Mouse (Mus musculus) kidney, adult 2 months (tissue): Measurements from ENCODE around the gene P4ha1.

Experiments
- CTCF ChIP-seq: fragments of 200-500 bp; conservative IDR thresholded peaks from 2 replicates; pipeline ENCODE4 v1.5.1; 2011; ENCODE audit warnings: low read depth, mild to moderate bottlenecking, control low read depth, low read length, moderate library complexity, mixed read lengths; ENCODE audit not compliant: insufficient read depth, insufficient read length
- POLR2A ChIP-seq: fragments of 200-500 bp; IDR thresholded peaks from one replicate; pipeline ENCODE4 v1.6.1; 2011; ENCODE audit warnings: low read depth, low read length, control low read depth

DNA sequence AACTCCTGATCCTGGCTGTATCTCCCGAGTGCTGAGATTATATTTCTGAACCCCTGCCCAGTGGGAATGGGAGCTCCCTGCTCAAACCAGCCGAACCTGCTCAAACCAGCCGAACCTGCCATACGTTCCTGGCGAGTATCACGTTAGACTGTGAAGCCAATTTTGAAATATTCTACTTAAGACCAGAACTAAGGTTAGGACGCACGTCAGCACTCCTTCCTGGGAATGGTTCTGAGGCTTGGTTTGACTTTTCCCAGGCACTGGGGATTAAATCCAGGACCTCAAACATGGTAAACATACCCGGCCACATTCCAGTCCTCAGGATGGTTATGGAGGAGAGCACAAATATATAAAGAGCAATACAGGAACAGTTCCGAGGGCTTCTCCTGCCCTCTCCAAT is 54.8 kb downstream of the P4ha1 start:
- TF ChIP-seq CTCF (no peak), POLR2A (no peak)
